Comparison of ENCODE assay signal across 12 mouse cellular contexts in genomic region chr19:54460426-54461170, GRCm38 (mm10).
DNase-seq lines count a peak whose midpoint lies in the region.
"Had no signal": no experiment of that assay in that cellular context is flagged by ENCODE, and none has a peak within 500 bp of the region (broad histone marks: within the 10 kb centered on the region; RNA-seq: fewer than 3 reads in every experiment).

No protein-coding gene starts in this region.

- peak; percentile 32 to 44 for DNase-seq in cerebellum, postnatal 14 days
- no peak for DNase-seq in cerebellum, adult 18-20 months
- DNase-seq in left cerebral cortex, postnatal 4 days = peak; percentile 16
- DNase-seq in left cerebral cortex, adult 8-10 months (ENCODE audit: low spot score in 2 of 2) = no peak
- DNase-seq in layer of hippocampus, adult 9-11 months = peak; percentile 28
- no peak for DNase-seq in embryo, embryonic 9.5 days (ENCODE audit: extremely low spot score)
- DNase-seq: adrenal gland, adult 2 months; adrenal gland, postnatal 25 days; cerebellum, adult 8-10 months; forebrain, postnatal 0 days; gastrocnemius, postnatal 25 days; heart, postnatal 4 days had no signal

- intact Hi-C loops in left cerebral cortex, postnatal 4 days (cut with DNase I) = no loop called here

Comparison
In these comparisons a context has a peak if more than half of its experiments do, and no peak if none do; other contexts are left out.
1. DNase-seq: peak in cerebellum, postnatal 14 days (2 of 2), left cerebral cortex, postnatal 4 days (single experiment) and layer of hippocampus, adult 9-11 months (single experiment); none in cerebellum, adult 18-20 months (0 of 2), left cerebral cortex, adult 8-10 months (0 of 2) and embryo, embryonic 9.5 days (single experiment).